Mouse (Mus musculus): ENCODE data around the gene Nol4l.

- TF ChIP-seq CTCF (IDR thresholded peaks at IDR 0.05) (no peak), POLR2A (IDR thresholded peaks at IDR 0.05; ENCODE audit: insufficient read depth, low read depth, low read length) (no peak)
These were observed 15.8 kb downstream of the Nol4l start for GRCm38 (mm10) chr2:153513983-153514382.
